8 mouse cellular contexts compared by ENCODE assay signal in genomic region chr11:103026901-103027300, GRCm38 (mm10). TPM values are rescaled to one million over a fixed set of nuclear protein-coding genes. Genes with fewer than 3 reads are reported as not detected.
DNase-seq lines count a peak whose midpoint lies in the region; ATAC-seq and TF ChIP-seq lines count a peak whose summit lies in the region.

No protein-coding gene starts in this region.

- TF ChIP-seq CTCF in heart, postnatal 0 days (IDR thresholded peaks at IDR 0.05; ENCODE audit: low read depth): no peak

- no peak overlapping the region for H3ac ChIP-seq in myocyte (ENCODE audit: control insufficient read depth, insufficient read length)

- peaks cover 24% of the 10 kb centered on the region for H3K4me1 ChIP-seq in forebrain, embryonic 10.5 days
- peaks cover 27% of the 10 kb centered on the region for H3K4me1 ChIP-seq in forebrain, embryonic 15.5 days
- peaks cover 34% of the 10 kb centered on the region for H3K4me1 ChIP-seq in lung, embryonic 15.5 days
- peaks cover 20% of the 10 kb centered on the region for H3K4me1 ChIP-seq in heart, postnatal 0 days (ENCODE audit: control insufficient read depth, insufficient read depth)

- H3K4me2 ChIP-seq in forebrain, embryonic 15.5 days (replicated peaks): no peak overlapping the region
- H3K4me2 ChIP-seq in lung, embryonic 15.5 days: peak overlapping the region; percentile 63
- H3K4me2 ChIP-seq in heart, postnatal 0 days (ENCODE audit: low read depth, low read length): no peak overlapping the region
- H3K4me2 ChIP-seq in myocyte (ENCODE audit: low read depth): peak overlapping the region; percentile 82

- peak overlapping the region; percentile 70 for H3K4me3 ChIP-seq in forebrain, embryonic 10.5 days
- no peak overlapping the region for H3K4me3 ChIP-seq in forebrain, embryonic 15.5 days
- peak overlapping the region; percentile 94 for H3K4me3 ChIP-seq in lung, embryonic 15.5 days
- H3K4me3 ChIP-seq in heart, postnatal 0 days (ENCODE audit: low read depth, low read length): no peak overlapping the region
- H3K4me3 ChIP-seq in myocyte: peak overlapping the region; percentile 68

- no peaks in the 10 kb centered on the region for H3K27me3 ChIP-seq in forebrain, embryonic 10.5 days (ENCODE audit: poor library complexity, severe bottlenecking)
- no peaks in the 10 kb centered on the region for H3K27me3 ChIP-seq in forebrain, embryonic 15.5 days
- H3K27me3 ChIP-seq in lung, embryonic 15.5 days: no peaks in the 10 kb centered on the region
- H3K27me3 ChIP-seq in heart, postnatal 0 days (ENCODE audit: control insufficient read depth, insufficient read depth, low read length): no peaks in the 10 kb centered on the region
- H3K27me3 ChIP-seq in myocyte (ENCODE audit: control insufficient read depth, insufficient read depth, insufficient read length): no peaks in the 10 kb centered on the region

- TF ChIP-seq POLR2A in myocyte (IDR thresholded peaks at IDR 0.05; ENCODE audit: insufficient read length, low read depth): no peak

- H3K27ac ChIP-seq in forebrain, embryonic 10.5 days: no peak overlapping the region; the same call in 1 of the 2 replicates
- no peak overlapping the region for H3K27ac ChIP-seq in forebrain, embryonic 15.5 days (replicated peaks)
- no peak overlapping the region for H3K27ac ChIP-seq in lung, embryonic 15.5 days
- H3K27ac ChIP-seq in heart, postnatal 0 days (ENCODE audit: low read depth): peak overlapping the region; percentile 89; the same call in 1 of the 2 replicates

- no peak for ATAC-seq in forebrain, embryonic 15.5 days (replicated peaks)
- ATAC-seq in lung, embryonic 15.5 days (ENCODE audit: borderline replicate concordance, extremely low read depth, low FRiP score, low TSS enrichment): no peak
- ATAC-seq in heart, postnatal 0 days (ENCODE audit: insufficient read depth, low read depth): no peak
- ATAC-seq in cerebellum, adult (ENCODE audit: insufficient number of reproducible peaks, low FRiP score, low TSS enrichment): no peak

- no peak for DNase-seq in forebrain, embryonic 10.5 days (ENCODE audit: extremely low spot score, low spot score)
- no peak for DNase-seq in lung, adult 18-20 months
- no peak for DNase-seq in heart, postnatal 0 days (ENCODE audit: low spot score)
- no peak for DNase-seq in adrenal gland, postnatal 10 days

- H3K79me2 ChIP-seq in myocyte (ENCODE audit: control insufficient read depth, insufficient read depth): peaks cover 56% of the 10 kb centered on the region

- TF ChIP-seq EP300 in heart, postnatal 0 days (IDR thresholded peaks at IDR 0.05; ENCODE audit: low read depth): no peak

- no peaks in the 10 kb centered on the region for H3K9me3 ChIP-seq in forebrain, embryonic 10.5 days
- H3K9me3 ChIP-seq in forebrain, embryonic 15.5 days: no peaks in the 10 kb centered on the region
- H3K9me3 ChIP-seq in lung, embryonic 15.5 days: no peaks in the 10 kb centered on the region
- H3K9me3 ChIP-seq in heart, postnatal 0 days (replicated peaks; ENCODE audit: control insufficient read depth, low read length): no peaks in the 10 kb centered on the region

- no peak overlapping the region for H3K9ac ChIP-seq in forebrain, embryonic 15.5 days (replicated peaks)
- H3K9ac ChIP-seq in lung, embryonic 15.5 days: peak overlapping the region; percentile 77; the same call in 1 of the 2 replicates
- no peak overlapping the region for H3K9ac ChIP-seq in heart, postnatal 0 days (replicated peaks; ENCODE audit: low read depth, low read length)

- 87% methylated on average over 3 of the region's 3 CpGs for WGBS in forebrain, embryonic 10.5 days
- 88% methylated on average over 3 of the region's 3 CpGs for WGBS in forebrain, embryonic 15.5 days
- WGBS in lung, embryonic 15.5 days: 82% methylated on average over 3 of the region's 3 CpGs
- WGBS in heart, postnatal 0 days: 66% methylated on average over 3 of the region's 3 CpGs

- peaks cover 36% of the 10 kb centered on the region for H3K36me3 ChIP-seq in forebrain, embryonic 10.5 days (replicated peaks)
- peaks cover 2% of the 10 kb centered on the region; the same call in 1 of the 2 replicates for H3K36me3 ChIP-seq in forebrain, embryonic 15.5 days
- peaks cover 9% of the 10 kb centered on the region; the same call in 1 of the 2 replicates for H3K36me3 ChIP-seq in lung, embryonic 15.5 days
- peaks cover 12% of the 10 kb centered on the region for H3K36me3 ChIP-seq in heart, postnatal 0 days (replicated peaks; ENCODE audit: control insufficient read depth, insufficient read depth, low read length)
- H3K36me3 ChIP-seq in myocyte (ENCODE audit: control insufficient read depth, insufficient read depth): peaks cover 8% of the 10 kb centered on the region

TF ChIP-seq in myocyte, 11 proteins besides CTCF, POLR2A, EP300 and RAD21:
- TF ChIP-seq E2F4 (IDR thresholded peaks at IDR 0.05; ENCODE audit: insufficient read depth) (no peak), CEBPB (IDR thresholded peaks at IDR 0.05; ENCODE audit: insufficient read depth, poor library complexity, severe bottlenecking) (no peak), TCF12 (IDR thresholded peaks at IDR 0.05; ENCODE audit: insufficient read depth, poor library complexity, severe bottlenecking) (no peak), REST (IDR thresholded peaks at IDR 0.05; ENCODE audit: insufficient read depth, insufficient read length) (no peak), USF1 (IDR thresholded peaks at IDR 0.05; ENCODE audit: low read depth) (no peak), POLR2AphosphoS2 (IDR thresholded peaks at IDR 0.05; ENCODE audit: insufficient read length, low read depth) (no peak), MYOD1 (IDR thresholded peaks at IDR 0.05; ENCODE audit: control insufficient read depth in 1 of 3, insufficient read length in 2 of 3, low read depth in 2 of 3) (no peak), MAX (IDR thresholded peaks at IDR 0.05; ENCODE audit: low read depth) (no peak), SRF (IDR thresholded peaks at IDR 0.05; ENCODE audit: control insufficient read depth, insufficient read length, low read depth) (no peak), TCF3 (IDR thresholded peaks at IDR 0.05; ENCODE audit: insufficient read length, low read depth) (no peak), MYOG (IDR thresholded peaks at IDR 0.05; ENCODE audit: control insufficient read depth in 1 of 3, insufficient read depth in 1 of 3, insufficient read length in 2 of 3, low read depth in 2 of 3) (no peak)

RNA-seq across cellular contexts. Expression of gene Nmt1, which starts 1.1 kb away (rescaled TPM):
- polyA plus RNA-seq in forebrain, embryonic 10.5 days (2016; fragmentation: Nextera tagmentation; extraction: Ambion mirVana): 62.4 and 66.0 TPM in 2 replicates
- 41.0 and 43.9 TPM in 2 replicates for polyA plus RNA-seq in forebrain, embryonic 15.5 days (2015; fragmentation: Nextera tagmentation; extraction: Ambion mirVana)
- 56.8 and 59.9 TPM in 2 replicates for polyA plus RNA-seq in lung, embryonic 15.5 days (2015; fragmentation: Nextera tagmentation; extraction: Ambion mirVana)
- 47.6 and 63.6 TPM in 2 replicates for total RNA-seq in heart, postnatal 0 days (2014; rRNA removed; ENCODE audit: low replicate concordance)
- polyA plus RNA-seq in heart, postnatal 0 days (2015; fragmentation: Nextera tagmentation; extraction: Ambion mirVana): 46.6 and 50.0 TPM in 2 replicates
- polyA plus RNA-seq in myocyte (2012; fragmentation: generic; extraction: Trizol): 77.1 TPM
- total RNA-seq in adrenal gland, postnatal 10 days (2021): 10 to 100 TPM; 81.8 to 85.9 TPM

RNA-seq across cellular contexts. Expression of gene Dcakd, which starts 1.2 kb away (rescaled TPM):
- polyA plus RNA-seq in forebrain, embryonic 10.5 days (2016; fragmentation: Nextera tagmentation; extraction: Ambion mirVana): 261 and 275 TPM in 2 replicates
- polyA plus RNA-seq in forebrain, embryonic 15.5 days (2015; fragmentation: Nextera tagmentation; extraction: Ambion mirVana): 152 and 168 TPM in 2 replicates
- polyA plus RNA-seq in lung, embryonic 15.5 days (2015; fragmentation: Nextera tagmentation; extraction: Ambion mirVana): 147 and 150 TPM in 2 replicates
- 53.5 and 64.0 TPM in 2 replicates for total RNA-seq in heart, postnatal 0 days (2014; rRNA removed; ENCODE audit: low replicate concordance)
- 45.2 and 50.4 TPM in 2 replicates for polyA plus RNA-seq in heart, postnatal 0 days (2015; fragmentation: Nextera tagmentation; extraction: Ambion mirVana)
- polyA plus RNA-seq in myocyte (2012; fragmentation: generic; extraction: Trizol): 199 TPM
- total RNA-seq in adrenal gland, postnatal 10 days (2021): 10 to 100 TPM; 65.6 to 74.8 TPM

Comparison
In these comparisons a context has a peak if more than half of its experiments do, and no peak if none do; other contexts are left out.
1. H3K4me3 ChIP-seq: peak in forebrain, embryonic 10.5 days (single experiment), lung, embryonic 15.5 days (single experiment) and myocyte (single experiment); none in forebrain, embryonic 15.5 days (single experiment) and heart, postnatal 0 days (single experiment).
2. H3K4me2 ChIP-seq: peak in lung, embryonic 15.5 days (single experiment) and myocyte (single experiment); none in forebrain, embryonic 15.5 days (single experiment) and heart, postnatal 0 days (single experiment).